Mouse (Mus musculus): ENCODE measurements at regions not wholly inside any gene's neighbourhood (a gene's known extent, or its start where the extent isn't known, plus 50 kb on each side); places are given as distances from the start of the nearest gene placed in this dataset.

GRCm38 (mm10) chr3:81864487-81864886, 67.9 kb upstream of the Ctso start:
- DNase-seq (ENCODE audit: extremely low spot score in 1 of 2, low spot score in 1 of 2): no peak
